Mouse (Mus musculus): ENCODE data around the gene Fgfr3. TPM values are rescaled to one million over a fixed set of nuclear protein-coding genes. Genes with fewer than 3 reads are reported as not detected.

Gene Fgfr3
- polyA plus RNA-seq, 1 experiment = not detected

- no peak for TF ChIP-seq POLR2A (IDR thresholded peaks at IDR 0.05; ENCODE audit: borderline replicate concordance, low read depth, low read length)
- no peak for TF ChIP-seq CTCF (IDR thresholded peaks at IDR 0.05; ENCODE audit: low read depth, low read length)
- no peaks in the 10 kb centered on the region for H3K4me1 ChIP-seq (ENCODE audit: control insufficient read depth, insufficient read depth, low read length)
- H3K27ac ChIP-seq (ENCODE audit: insufficient read depth, low read depth, low read length) = no peak overlapping the region
- H3K4me3 ChIP-seq (ENCODE audit: insufficient read depth, low read length) = no peak overlapping the region
These were observed 19.1 kb downstream of the Fgfr3 start for GRCm38 (mm10) chr5:33740548-33740947.

- H3K27ac ChIP-seq (ENCODE audit: insufficient read depth, low read depth, low read length) = no peak overlapping the region
- H3K4me1 ChIP-seq (ENCODE audit: control insufficient read depth, insufficient read depth, low read length) = no peaks in the 10 kb centered on the region
- TF ChIP-seq POLR2A (IDR thresholded peaks at IDR 0.05; ENCODE audit: borderline replicate concordance, low read depth, low read length) = no peak
- TF ChIP-seq CTCF (IDR thresholded peaks at IDR 0.05; ENCODE audit: low read depth, low read length) = no peak
- H3K4me3 ChIP-seq (ENCODE audit: insufficient read depth, low read length) = no peak overlapping the region
These were observed 22.0 kb downstream of the Fgfr3 start for GRCm38 (mm10) chr5:33743481-33743880.

DNA sequence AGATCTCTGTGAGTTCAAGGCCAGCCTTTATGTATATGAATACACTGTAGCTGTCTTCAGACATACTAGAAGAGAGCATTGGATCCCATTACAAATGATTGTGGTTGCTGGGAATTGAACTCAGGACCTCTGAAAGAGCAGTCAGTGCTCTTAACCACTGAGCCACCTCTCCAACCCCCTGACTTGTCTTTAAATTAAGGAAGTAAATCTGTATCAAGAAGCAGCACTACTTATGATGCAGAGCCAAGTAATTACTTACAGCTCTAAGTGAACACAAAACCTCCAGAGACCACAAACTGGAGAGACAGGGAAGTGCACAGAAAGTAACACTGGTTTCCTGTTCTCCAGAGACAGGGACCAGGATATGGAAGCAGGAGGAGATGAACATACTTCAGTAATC, 55.7 kb downstream of the Fgfr3 start:
- Histone ChIP-seq H3K27ac (ENCODE audit: insufficient read depth, low read depth, low read length) (no peak overlapping the region), H3K4me1 (ENCODE audit: control insufficient read depth, insufficient read depth, low read length) (peaks cover 9% of the 10 kb centered on the region), H3K4me3 (ENCODE audit: insufficient read depth, low read length) (no peak overlapping the region)
- TF ChIP-seq CTCF (IDR thresholded peaks at IDR 0.05; ENCODE audit: low read depth, low read length) (no peak), POLR2A (IDR thresholded peaks at IDR 0.05; ENCODE audit: borderline replicate concordance, low read depth, low read length) (no peak)

DNA sequence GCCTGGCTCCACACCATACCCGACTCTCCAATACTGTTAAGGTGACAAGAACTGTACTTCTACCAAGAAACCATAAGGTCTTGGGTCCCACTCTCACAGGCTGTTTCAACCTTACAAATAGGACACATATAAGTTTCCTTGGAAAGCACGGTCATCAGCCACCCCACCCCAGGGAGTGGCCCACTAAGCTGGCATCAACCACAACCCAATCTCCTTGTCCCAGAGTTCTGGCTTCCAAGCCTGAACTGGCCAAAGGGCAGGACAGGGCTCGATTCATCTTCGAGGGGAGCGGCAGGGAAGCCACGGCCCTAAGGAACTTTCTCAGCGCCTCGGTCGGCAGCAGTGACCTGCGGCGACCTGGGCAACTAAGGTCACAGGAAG, 60.5 kb downstream of the Fgfr3 start:
- peak overlapping the region; percentile 78 for H3K4me3 ChIP-seq (ENCODE audit: insufficient read depth, low read length)
- no peak for TF ChIP-seq POLR2A (IDR thresholded peaks at IDR 0.05; ENCODE audit: borderline replicate concordance, low read depth, low read length)
- TF ChIP-seq CTCF (IDR thresholded peaks at IDR 0.05; ENCODE audit: low read depth, low read length) = no peak
- peaks cover 16% of the 10 kb centered on the region for H3K4me1 ChIP-seq (ENCODE audit: control insufficient read depth, insufficient read depth, low read length)
- H3K27ac ChIP-seq (ENCODE audit: insufficient read depth, low read depth, low read length) = no peak overlapping the region

DNA sequence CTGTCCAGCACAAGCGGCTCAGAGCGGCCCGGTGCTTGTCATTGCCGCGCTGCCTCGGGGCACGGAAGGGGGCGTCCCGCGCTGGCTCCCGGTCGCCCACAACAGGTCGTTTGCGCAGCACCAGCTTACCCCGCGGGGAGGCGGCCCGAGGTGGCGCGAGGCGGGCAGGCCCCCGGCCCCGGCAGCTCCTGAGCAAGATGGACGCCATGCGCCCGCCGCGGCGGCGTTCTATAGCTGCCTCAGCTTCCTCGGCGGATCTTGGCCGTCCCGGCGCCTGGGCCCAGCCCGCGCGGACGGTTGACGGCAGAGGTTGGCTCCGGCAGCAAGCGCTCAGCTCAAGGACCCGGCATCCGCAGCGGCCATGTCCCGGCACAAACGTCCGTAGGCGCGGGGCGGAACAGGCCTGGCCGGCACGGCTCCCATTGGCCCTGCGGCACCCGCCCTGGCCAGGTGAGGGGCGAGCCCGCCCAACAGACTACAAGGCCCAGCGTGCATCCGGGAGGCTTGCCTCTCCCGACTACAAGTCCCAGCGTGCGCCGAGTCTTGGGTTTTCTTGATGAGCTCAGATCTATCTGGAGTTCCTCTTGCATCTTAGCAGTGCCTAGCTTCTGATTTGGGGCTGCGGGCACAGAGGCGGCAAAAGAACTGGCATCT, 61.0 kb downstream of the Fgfr3 start, which contains the start of gene Letm1:
Gene Letm1, minus strand, starts transcription at position 473 of the 654 bp plus-strand sequence.
- Histone ChIP-seq H3K4me3 (ENCODE audit: insufficient read depth, low read length) (peak within 1 kb of the TSS; percentile 78), H3K4me1 (ENCODE audit: control insufficient read depth, insufficient read depth, low read length) (peaks cover 14% of the 10 kb centered on the region), H3K27ac (ENCODE audit: insufficient read depth, low read depth, low read length) (0 out of 2 replicates have a peak within 1 kb of the TSS, but pooled peaks have one; percentile 5)
- TF ChIP-seq POLR2A (IDR thresholded peaks at IDR 0.05; ENCODE audit: borderline replicate concordance, low read depth, low read length) (no peak), CTCF (IDR thresholded peaks at IDR 0.05; ENCODE audit: low read depth, low read length) (no peak)

DNA sequence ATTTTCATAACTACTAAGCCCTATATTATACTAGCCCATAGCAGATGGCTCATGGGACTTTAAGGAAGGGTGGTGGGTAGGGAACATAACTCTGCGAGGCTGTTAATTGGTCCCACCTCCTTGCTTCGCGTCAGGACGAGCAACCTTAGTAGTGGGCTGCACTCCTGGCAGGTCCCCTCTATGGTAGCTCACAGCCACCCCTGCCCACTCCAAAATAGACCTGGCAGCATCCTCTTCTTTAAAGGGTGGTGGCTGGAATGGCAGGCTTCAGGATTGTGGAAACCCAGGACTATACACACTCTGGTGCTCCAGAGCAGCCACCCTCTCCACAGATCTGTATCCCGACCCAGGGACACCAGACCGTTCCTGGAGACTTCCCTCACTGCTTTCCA, 61.5 kb downstream of the Fgfr3 start:
- Histone ChIP-seq H3K4me1 (ENCODE audit: control insufficient read depth, insufficient read depth, low read length) (peaks cover 12% of the 10 kb centered on the region), H3K27ac (ENCODE audit: insufficient read depth, low read depth, low read length) (no peak overlapping the region), H3K4me3 (ENCODE audit: insufficient read depth, low read length) (peak overlapping the region; percentile 78)
- no peak for TF ChIP-seq CTCF (IDR thresholded peaks at IDR 0.05; ENCODE audit: low read depth, low read length)
- TF ChIP-seq POLR2A (IDR thresholded peaks at IDR 0.05; ENCODE audit: borderline replicate concordance, low read depth, low read length) = no peak

Other genes starting within 250 kb of the Fgfr3 start
- 16.0 and 17.8 TPM in 2 replicates for gene Fam53a, start 92.0 kb upstream of the Fgfr3 start, polyA plus RNA-seq (2012; ENCODE audit: insufficient read depth, insufficient read length, missing spikeins)
- 0.61 TPM in 1 of 2 replicates, not detected in the other for gene Gm9903, start 91.7 kb upstream of the Fgfr3 start, polyA plus RNA-seq (2012; ENCODE audit: insufficient read depth, insufficient read length, missing spikeins)
- gene Slbp, start 69.1 kb upstream of the Fgfr3 start, polyA plus RNA-seq (2012; ENCODE audit: insufficient read depth, insufficient read length, missing spikeins) = 77.1 and 84.1 TPM in 2 replicates
- 58.6 and 69.4 TPM in 2 replicates for gene Tacc3, start 63.5 kb upstream of the Fgfr3 start, polyA plus RNA-seq (2012; ENCODE audit: insufficient read depth, insufficient read length, missing spikeins)
- 11.4 and 14.4 TPM in 2 replicates for gene Tmem129, start 63.3 kb upstream of the Fgfr3 start, polyA plus RNA-seq (2012; ENCODE audit: insufficient read depth, insufficient read length, missing spikeins)
- gene Letm1, start 61.1 kb downstream of the Fgfr3 start, polyA plus RNA-seq (2012; ENCODE audit: insufficient read depth, insufficient read length, missing spikeins) = 23.4 and 26.9 TPM in 2 replicates
- gene Nsd2, start 99.1 kb downstream of the Fgfr3 start, polyA plus RNA-seq (2012; ENCODE audit: insufficient read depth, insufficient read length, missing spikeins) = 34.5 and 41.1 TPM in 2 replicates
- gene Nelfa, start 214.7 kb downstream of the Fgfr3 start, polyA plus RNA-seq (2012; ENCODE audit: insufficient read depth, insufficient read length, missing spikeins) = 18.9 and 20.2 TPM in 2 replicates